Mouse (Mus musculus): ENCODE measurements around the gene Psmd6. TPM values are rescaled to one million over a fixed set of nuclear protein-coding genes. Genes with fewer than 3 reads are reported as not detected.

Gene Psmd6
- polyA plus RNA-seq, 1 experiment, result 97.5 TPM

- no peak for DNase-seq (ENCODE audit: extremely low spot score in 1 of 2, low spot score in 1 of 2)
Observed at GRCm38 (mm10) chr14:14065142-14065498, 55.7 kb downstream of the Psmd6 start.

- DNase-seq (ENCODE audit: extremely low spot score in 1 of 2, low spot score in 1 of 2), result no peak
Observed at GRCm38 (mm10) chr14:14064486-14065141, 56.2 kb downstream of the Psmd6 start.

- DNase-seq (ENCODE audit: extremely low spot score in 1 of 2, low spot score in 1 of 2), result no peak
Observed at GRCm38 (mm10) chr14:14063382-14063781, 57.4 kb downstream of the Psmd6 start.

GRCm38 (mm10) chr14:14062531-14063245 lies 58.1 kb downstream of the Psmd6 start:
- DNase-seq (ENCODE audit: extremely low spot score in 1 of 2, low spot score in 1 of 2), result no peak

Other genes with a start within 250 kb of the Psmd6 start
- not detected in 2 replicates for gene Gm281, start 206.5 kb downstream of the Psmd6 start, polyA plus RNA-seq (2012; rRNA removed)
- 23.8 and 27.3 TPM in 2 replicates for gene Atxn7, start 159.5 kb downstream of the Psmd6 start, polyA plus RNA-seq (2012; rRNA removed)
- gene Thoc7, start 159.1 kb downstream of the Psmd6 start, polyA plus RNA-seq (2012; rRNA removed), result 98.9 and 104 TPM in 2 replicates
- gene Olfr720, start 65.9 kb upstream of the Psmd6 start, polyA plus RNA-seq (2012; rRNA removed), result not detected in 2 replicates
- 0.11 and 0.12 TPM in 2 replicates for gene Olfr31, start 201.8 kb upstream of the Psmd6 start, polyA plus RNA-seq (2012; rRNA removed)
- 8.4 and 8.8 TPM in 2 replicates for gene Il3ra, start 225.3 kb upstream of the Psmd6 start, polyA plus RNA-seq (2012; rRNA removed)

Measured in frontal cortex, adult 2 months (tissue).